Mouse (Mus musculus) gonadal fat pad, adult 2 months (tissue): ENCODE measurements around the gene Dock4. TPM values are rescaled to one million over a fixed set of nuclear protein-coding genes. Genes with fewer than 3 reads are reported as not detected.

ENCODE experiments used
- DNase-seq: peaks from one replicate; pipeline ENCODE4 v3.0.0-alpha.2; 2012; ENCODE audit warnings: low read depth
- polyA plus RNA-seq: library from polyadenylated mRNA; depleted of rRNA; stranded (reverse); fragments of >200 nt; gene quantifications from 2 replicates; pipeline ENCODE4 v1.2.3, GENCODE M21; 2012

Gene Dock4
- polyA plus RNA-seq, 1 experiment: 7.0 TPM

- no peak for DNase-seq
Measured at GRCm38 (mm10) chr12:40568365-40568885, 122.7 kb downstream of the Dock4 start.

- no peak for DNase-seq
Measured at GRCm38 (mm10) chr12:40568971-40569968, 123.5 kb downstream of the Dock4 start.

- DNase-seq: no peak
Measured at GRCm38 (mm10) chr12:40570250-40570649, 124.5 kb downstream of the Dock4 start.

- DNase-seq: no peak
Measured at GRCm38 (mm10) chr12:40574051-40574450, 128.3 kb downstream of the Dock4 start.

GRCm38 (mm10) chr12:40576749-40577148, 131.0 kb downstream of the Dock4 start:
- no peak for DNase-seq

GRCm38 (mm10) chr12:40580351-40580750, 134.6 kb downstream of the Dock4 start:
- DNase-seq: no peak

GRCm38 (mm10) chr12:40581037-40581436, 135.3 kb downstream of the Dock4 start:
- no peak for DNase-seq

- DNase-seq: no peak
Measured at GRCm38 (mm10) chr12:40582059-40582458, 136.3 kb downstream of the Dock4 start.

GRCm38 (mm10) chr12:40584526-40585289, 139.0 kb downstream of the Dock4 start:
- DNase-seq: no peak

- DNase-seq: no peak
Measured at GRCm38 (mm10) chr12:40585456-40586141, 139.8 kb downstream of the Dock4 start.

GRCm38 (mm10) chr12:40594161-40594560, 148.4 kb downstream of the Dock4 start:
- DNase-seq: no peak

GRCm38 (mm10) chr12:40595440-40595839, 149.7 kb downstream of the Dock4 start:
- DNase-seq: no peak

GRCm38 (mm10) chr12:40596020-40596419, 150.3 kb downstream of the Dock4 start:
- no peak for DNase-seq

GRCm38 (mm10) chr12:40596441-40596840, 150.7 kb downstream of the Dock4 start:
- no peak for DNase-seq

GRCm38 (mm10) chr12:40599952-40600351, 154.2 kb downstream of the Dock4 start:
- no peak for DNase-seq

- DNase-seq: no peak
Measured at GRCm38 (mm10) chr12:40605565-40605964, 159.8 kb downstream of the Dock4 start.

GRCm38 (mm10) chr12:40622926-40623325, 177.2 kb downstream of the Dock4 start:
- DNase-seq: no peak

GRCm38 (mm10) chr12:40626521-40626920, 180.8 kb downstream of the Dock4 start:
- DNase-seq: no peak

GRCm38 (mm10) chr12:40633242-40633641, 187.5 kb downstream of the Dock4 start:
- DNase-seq: no peak

- DNase-seq: no peak
Measured at GRCm38 (mm10) chr12:40634169-40634568, 188.4 kb downstream of the Dock4 start.

GRCm38 (mm10) chr12:40635991-40636390, 190.2 kb downstream of the Dock4 start:
- DNase-seq: no peak

- no peak for DNase-seq
Measured at GRCm38 (mm10) chr12:40637427-40637826, 191.7 kb downstream of the Dock4 start.
